Mouse (Mus musculus) regulatory T cell (primary cell): ENCODE measurements around the gene Rnft2.

Experiments used
- in situ Hi-C: fragments of 300-600 bp; cut with MboI, MseI; formaldehyde crosslinking; loops from one replicate; pipeline ENCODE4 v1.15.1; 2025; ENCODE audit warnings: high pct_unique_total_duplicates

Gene Rnft2

GRCm38 (mm10) chr5:118175137-118175536 is 69.8 kb downstream of the Rnft2 start:
- in situ Hi-C loops, result no loop called here

GRCm38 (mm10) chr5:118174310-118175009 is 70.5 kb downstream of the Rnft2 start:
- in situ Hi-C loops, result no loop called here

- in situ Hi-C loops, result no loop called here
These were observed 72.7 kb downstream of the Rnft2 start for GRCm38 (mm10) chr5:118172078-118172723.

GRCm38 (mm10) chr5:118171665-118172064 is 73.3 kb downstream of the Rnft2 start:
- in situ Hi-C loops, result no loop called here

GRCm38 (mm10) chr5:118170888-118171529 is 73.9 kb downstream of the Rnft2 start:
- in situ Hi-C loops, result no loop called here

- in situ Hi-C loops, result no loop called here
These were observed 75.4 kb downstream of the Rnft2 start for GRCm38 (mm10) chr5:118169222-118170221.

GRCm38 (mm10) chr5:118167561-118167995 is 77.3 kb downstream of the Rnft2 start:
- in situ Hi-C loops, result no loop called here

- in situ Hi-C loops, result no loop called here
These were observed 79.5 kb downstream of the Rnft2 start for GRCm38 (mm10) chr5:118165462-118165861.

GRCm38 (mm10) chr5:118164581-118164980 is 80.3 kb downstream of the Rnft2 start, which contains the start of gene Hrk:
TSS of gene Hrk (plus strand) at chr5:118164648.
- in situ Hi-C loops, result no loop called here

GRCm38 (mm10) chr5:118160691-118161090 is 84.2 kb downstream of the Rnft2 start:
- in situ Hi-C loops, result no loop called here

GRCm38 (mm10) chr5:118156976-118157375 is 87.9 kb downstream of the Rnft2 start:
- in situ Hi-C loops, result no loop called here

- in situ Hi-C loops, result no loop called here
These were observed 89.4 kb downstream of the Rnft2 start for GRCm38 (mm10) chr5:118155565-118155947.

GRCm38 (mm10) chr5:118154839-118155564 is 89.9 kb downstream of the Rnft2 start, which contains the start of gene Fbxw8:
TSS of gene Fbxw8 (minus strand) at chr5:118155464.
- in situ Hi-C loops, result no loop called here

- in situ Hi-C loops, result no loop called here
These were observed 95.2 kb downstream of the Rnft2 start for GRCm38 (mm10) chr5:118149711-118150110.

- in situ Hi-C loops, result no loop called here
These were observed 97.7 kb downstream of the Rnft2 start for GRCm38 (mm10) chr5:118147264-118147663.

- in situ Hi-C loops, result no loop called here
These were observed 98.8 kb downstream of the Rnft2 start for GRCm38 (mm10) chr5:118145999-118146679.

GRCm38 (mm10) chr5:118145458-118145857 is 99.5 kb downstream of the Rnft2 start:
- in situ Hi-C loops, result no loop called here

GRCm38 (mm10) chr5:118144770-118145169 is 100.1 kb downstream of the Rnft2 start:
- in situ Hi-C loops, result no loop called here

GRCm38 (mm10) chr5:118144327-118144726 is 100.6 kb downstream of the Rnft2 start:
- in situ Hi-C loops, result no loop called here
